ENCODE assay signal across 19 mouse cellular contexts in genomic region chr9:92530055-92530454, GRCm38 (mm10). TPM values are rescaled to one million over a fixed set of nuclear protein-coding genes. Genes with fewer than 3 reads are reported as not detected.
A peak's percentile ranks its signal among the peaks of the same experiment; 100 is the strongest.
DNase-seq lines count a peak whose midpoint lies in the region; ATAC-seq and TF ChIP-seq lines count a peak whose summit lies in the region.
"Had no signal": no experiment of that assay in that cellular context is flagged by ENCODE, and none has a peak within 500 bp of the region (broad histone marks: within the 10 kb centered on the region; RNA-seq: fewer than 3 reads in every experiment).

No protein-coding gene starts in this region.

- ATAC-seq in limb, embryonic 13.5 days (ENCODE audit: low FRiP score, low read depth) = peak; percentile 78
- peak; percentile 67; the same call in 1 of the 2 replicates for ATAC-seq in limb, embryonic 14.5 days (ENCODE audit: low FRiP score, low read depth)
- ATAC-seq in midbrain, embryonic 16.5 days = no peak
- ATAC-seq: activated CD4-positive, CD25-positive, alpha-beta regulatory T cell, adult 4 months; CD4-positive, CD25-positive, alpha-beta regulatory T cell, adult 4 months; Patski had no signal

- WGBS in limb, embryonic 13.5 days = 37% methylated on average over 3 of the region's 3 CpGs
- 82% methylated on average over 3 of the region's 3 CpGs for WGBS in limb, embryonic 10.5 days
- 30% methylated on average over 3 of the region's 3 CpGs for WGBS in limb, embryonic 14.5 days
- WGBS in midbrain, embryonic 16.5 days = 89% methylated on average over 3 of the region's 3 CpGs

- no peaks in the 10 kb centered on the region for H3K27me3 ChIP-seq in limb, embryonic 13.5 days
- H3K27me3 ChIP-seq in limb, embryonic 10.5 days (ENCODE audit: low read depth, poor library complexity, severe bottlenecking) = no peaks in the 10 kb centered on the region
- H3K27me3 ChIP-seq in limb, embryonic 14.5 days (ENCODE audit: control insufficient read depth, insufficient read depth, low read length) = no peaks in the 10 kb centered on the region
- H3K27me3 ChIP-seq in midbrain, embryonic 16.5 days (ENCODE audit: control insufficient read depth, insufficient read depth, low read depth, low read length) = no peaks in the 10 kb centered on the region
- H3K27me3 ChIP-seq: CH12.LX, Patski had no signal

- no peak overlapping the region for H3K9ac ChIP-seq in limb, embryonic 13.5 days
- no peak overlapping the region for H3K9ac ChIP-seq in limb, embryonic 14.5 days (ENCODE audit: low read depth, low read length, severe bottlenecking)
- H3K9ac ChIP-seq in midbrain, embryonic 16.5 days (ENCODE audit: low read depth, low read length) = no peak overlapping the region

- no peak for DNase-seq in limb, embryonic 10.5 days (ENCODE audit: low spot score)
- DNase-seq in limb, embryonic 14.5 days (ENCODE audit: low spot score) = no peak
- DNase-seq: adrenal gland, adult 2 months; adrenal gland, adult 8-10 months; adrenal gland, postnatal 10 days; adrenal gland, postnatal 14 days; adrenal gland, postnatal 25 days; adrenal gland, postnatal 36 days; B cell, adult 2 months; cerebellum, adult 11 months; cerebellum, adult 11-12 months; cerebellum, adult 18-20 months had no signal

- H3K27ac ChIP-seq in limb, embryonic 13.5 days = no peak overlapping the region
- H3K27ac ChIP-seq in limb, embryonic 10.5 days = no peak overlapping the region
- H3K27ac ChIP-seq in limb, embryonic 14.5 days (replicated peaks; ENCODE audit: low read depth, low read length) = no peak overlapping the region
- H3K27ac ChIP-seq in midbrain, embryonic 16.5 days (ENCODE audit: low read length) = no peak overlapping the region

- no peak for TF ChIP-seq POLR2A in limb, embryonic 14.5 days (IDR thresholded peaks at IDR 0.05; ENCODE audit: borderline replicate concordance, extremely low read depth, insufficient read depth, insufficient read length)

- no peaks in the 10 kb centered on the region for H3K36me3 ChIP-seq in limb, embryonic 13.5 days
- no peaks in the 10 kb centered on the region for H3K36me3 ChIP-seq in limb, embryonic 10.5 days
- H3K36me3 ChIP-seq in limb, embryonic 14.5 days (ENCODE audit: control insufficient read depth, insufficient read depth, low read length) = no peaks in the 10 kb centered on the region
- H3K36me3 ChIP-seq in midbrain, embryonic 16.5 days (ENCODE audit: control insufficient read depth, insufficient read depth, low read length) = no peaks in the 10 kb centered on the region
- H3K36me3 ChIP-seq: G1E had no signal

- H3K4me3 ChIP-seq in limb, embryonic 13.5 days = no peak overlapping the region
- no peak overlapping the region for H3K4me3 ChIP-seq in limb, embryonic 10.5 days
- H3K4me3 ChIP-seq in limb, embryonic 14.5 days (replicated peaks; ENCODE audit: low read length) = no peak overlapping the region
- no peak overlapping the region for H3K4me3 ChIP-seq in midbrain, embryonic 16.5 days (ENCODE audit: low read depth, low read length)

- H3K4me2 ChIP-seq in limb, embryonic 13.5 days (replicated peaks) = no peak overlapping the region
- no peak overlapping the region for H3K4me2 ChIP-seq in limb, embryonic 14.5 days (replicated peaks; ENCODE audit: low read depth, low read length, severe bottlenecking)
- no peak overlapping the region for H3K4me2 ChIP-seq in midbrain, embryonic 16.5 days (ENCODE audit: low read length)

- peaks cover 3% of the 10 kb centered on the region; the same call in 1 of the 2 replicates for H3K4me1 ChIP-seq in limb, embryonic 13.5 days
- H3K4me1 ChIP-seq in limb, embryonic 10.5 days = no peaks in the 10 kb centered on the region
- no peaks in the 10 kb centered on the region for H3K4me1 ChIP-seq in limb, embryonic 14.5 days (ENCODE audit: control insufficient read depth, insufficient read depth, low read length)
- no peaks in the 10 kb centered on the region for H3K4me1 ChIP-seq in midbrain, embryonic 16.5 days (ENCODE audit: control insufficient read depth, insufficient read depth, low read length)

- H3K9me3 ChIP-seq in limb, embryonic 13.5 days = no peaks in the 10 kb centered on the region
- H3K9me3 ChIP-seq in limb, embryonic 10.5 days (replicated peaks) = no peaks in the 10 kb centered on the region
- no peaks in the 10 kb centered on the region for H3K9me3 ChIP-seq in limb, embryonic 14.5 days (ENCODE audit: control insufficient read depth, low read length)
- no peaks in the 10 kb centered on the region for H3K9me3 ChIP-seq in midbrain, embryonic 16.5 days (replicated peaks; ENCODE audit: control insufficient read depth, low read length, poor library complexity, severe bottlenecking)
- H3K9me3 ChIP-seq: G1E had no signal

RNA-seq across cellular contexts. Expression of gene Plod2, which starts 12.0 kb away (rescaled TPM):
- 56.6 and 62.8 TPM in 2 replicates for polyA plus RNA-seq in limb, embryonic 13.5 days (2015; fragmentation: Nextera tagmentation; extraction: Ambion mirVana)
- 19.2 and 29.5 TPM in 2 replicates for polyA plus RNA-seq in limb, embryonic 10.5 days (2016; fragmentation: Nextera tagmentation; extraction: Ambion mirVana)
- 103 and 108 TPM in 2 replicates for polyA plus RNA-seq in limb, embryonic 14.5 days (2012; rRNA removed)
- polyA plus RNA-seq in limb, embryonic 14.5 days (2014; fragmentation: Nextera tagmentation; extraction: Ambion mirVana) = 56.6 and 57.5 TPM in 2 replicates
- polyA plus RNA-seq in midbrain, embryonic 16.5 days (2015; fragmentation: Nextera tagmentation; extraction: Ambion mirVana) = 12.1 and 12.8 TPM in 2 replicates
